Mouse (Mus musculus) lung, embryonic 14.5 days (tissue): Measurements from ENCODE around the gene Itsn1. TPM values are rescaled to one million over a fixed set of nuclear protein-coding genes. Genes with fewer than 3 reads are reported as not detected.

Experiments used
- ATAC-seq: fragments of 200-750 bp; cut with Nextera tagmentation; 2 replicates; pipeline ENCODE4 v1.8.0; 2017; ENCODE audit warnings: mild to moderate bottlenecking, moderate TSS enrichment, moderate library complexity; ENCODE audit not compliant: insufficient read depth
- DNase-seq: peaks from one replicate; pipeline ENCODE4 v3.0.0-alpha.2; 2015
- H3K27ac ChIP-seq: fragments of 300-500 bp; sonication (generic); 2 replicates; pipeline ENCODE4 v1.5.1; 2014; ENCODE audit warnings: low read depth, mild to moderate bottlenecking, moderate library complexity
- H3K27me3 ChIP-seq: fragments of 300-500 bp; sonication (generic); 2 replicates; pipeline ENCODE4 v1.6.1; 2014; ENCODE audit warnings: low read length, control low read depth; ENCODE audit not compliant: insufficient read depth
- H3K36me3 ChIP-seq: fragments of 300-500 bp; sonication (generic); 2 replicates; pipeline ENCODE4 v1.6.1; 2014; ENCODE audit warnings: control low read depth; ENCODE audit not compliant: insufficient read depth
- H3K4me1 ChIP-seq: fragments of 300-500 bp; sonication (generic); 2 replicates; pipeline ENCODE4 v1.6.1; 2014; ENCODE audit warnings: antibody characterized with exemption, control low read depth; ENCODE audit not compliant: insufficient read depth
- H3K4me2 ChIP-seq: fragments of 300-500 bp; sonication (generic); 2 replicates; pipeline ENCODE4 v1.6.1; 2014; ENCODE audit warnings: mild to moderate bottlenecking
- H3K4me3 ChIP-seq: fragments of 300-500 bp; sonication (generic); 2 replicates; pipeline ENCODE4 v1.5.1; 2014; ENCODE audit warnings: low read depth, low read length
- H3K9ac ChIP-seq: fragments of 300-500 bp; sonication (generic); 2 replicates; pipeline ENCODE4 v1.6.1; 2014
- H3K9me3 ChIP-seq: fragments of 300-500 bp; sonication (generic); 2 replicates; pipeline ENCODE4 v1.6.1; 2016; ENCODE audit warnings: low read depth, low read length, control low read depth
- CTCF ChIP-seq: IDR thresholded peaks from 2 replicates; pipeline ENCODE4 v1.5.1; 2016; ENCODE audit warnings: antibody characterized with exemption, low read depth
- WGBS: fragments of 180-500 bp; shearing (Covaris S2); extraction: QIAGEN DNeasy Blood & Tissue Kit; methylation state at CpG from one replicate; pipeline ENCODE4 v1.1.7; 2014; 5-methylcytosine and 5-hydroxymethylcytosine counted together
- polyA plus RNA-seq: library from polyadenylated mRNA; unstranded; fragments of >200 nt; fragmentation: Nextera tagmentation; extraction: Ambion mirVana; gene quantifications from 2 replicates; pipeline ENCODE4 v1.2.1, GENCODE M21; 2014

Itsn1 gene
- polyA plus RNA-seq, 1 experiment from 2014 or later: 25.4 TPM

GRCm38 (mm10) chr16:91730446-91730845 lies 1.4 kb downstream of the Itsn1 start:
- no peaks in the 10 kb centered on the region for H3K9me3 ChIP-seq
- no peaks in the 10 kb centered on the region for H3K36me3 ChIP-seq
- peak overlapping the region; percentile 91 for H3K27ac ChIP-seq
- 1% methylated on average over 11 of the region's 11 CpGs for WGBS
- H3K4me1 ChIP-seq: peaks cover 7% of the 10 kb centered on the region; the same call in 1 of the 2 replicates
- H3K27me3 ChIP-seq: no peaks in the 10 kb centered on the region
- DNase-seq: peak; percentile 43
- H3K9ac ChIP-seq: peak overlapping the region; percentile 79
- no peak for ATAC-seq
- H3K4me2 ChIP-seq: peak overlapping the region; percentile 59
- no peak for TF ChIP-seq CTCF
- H3K4me3 ChIP-seq: peak overlapping the region; percentile 85

- H3K4me1 ChIP-seq: peaks cover 3% of the 10 kb centered on the region; the same call in 1 of the 2 replicates
- DNase-seq: no peak
- no peak overlapping the region for H3K9ac ChIP-seq
- H3K27ac ChIP-seq: no peak overlapping the region
- ATAC-seq: no peak
- 54% methylated on average over 2 of the region's 2 CpGs for WGBS
- H3K4me2 ChIP-seq: no peak overlapping the region
- no peak for TF ChIP-seq CTCF
- H3K4me3 ChIP-seq: no peak overlapping the region
- H3K27me3 ChIP-seq: no peaks in the 10 kb centered on the region
- no peaks in the 10 kb centered on the region for H3K36me3 ChIP-seq
- H3K9me3 ChIP-seq: no peaks in the 10 kb centered on the region
Observed at GRCm38 (mm10) chr16:91732816-91733215, 3.7 kb downstream of the Itsn1 start.

GRCm38 (mm10) chr16:91734771-91735170 lies 5.7 kb downstream of the Itsn1 start:
- Histone ChIP-seq H3K27me3 (no peaks in the 10 kb centered on the region), H3K4me1 (peaks cover 3% of the 10 kb centered on the region; the same call in 1 of the 2 replicates), H3K36me3 (no peaks in the 10 kb centered on the region), H3K4me3 (no peak overlapping the region), H3K9ac (no peak overlapping the region), H3K9me3 (no peaks in the 10 kb centered on the region), H3K27ac (no peak overlapping the region), H3K4me2 (no peak overlapping the region)
- DNase-seq (no peak), ATAC-seq (no peak)
- no peak for TF ChIP-seq CTCF
- 66% methylated on average over 5 of the region's 5 CpGs for WGBS

GRCm38 (mm10) chr16:91736046-91736816 lies 7.2 kb downstream of the Itsn1 start:
- no peaks in the 10 kb centered on the region for H3K36me3 ChIP-seq
- ATAC-seq: no peak
- no peak overlapping the region for H3K9ac ChIP-seq
- H3K4me3 ChIP-seq: no peak overlapping the region
- no peaks in the 10 kb centered on the region for H3K4me1 ChIP-seq
- no peaks in the 10 kb centered on the region for H3K9me3 ChIP-seq
- TF ChIP-seq CTCF: no peak
- 79% methylated on average over 7 of the region's 7 CpGs for WGBS
- DNase-seq: no peak
- H3K27ac ChIP-seq: no peak overlapping the region
- H3K27me3 ChIP-seq: no peaks in the 10 kb centered on the region
- H3K4me2 ChIP-seq: no peak overlapping the region

GRCm38 (mm10) chr16:91738505-91738904 lies 9.4 kb downstream of the Itsn1 start:
- no peak for TF ChIP-seq CTCF
- Histone ChIP-seq H3K4me1 (no peaks in the 10 kb centered on the region), H3K27ac (no peak overlapping the region), H3K9ac (no peak overlapping the region), H3K4me3 (no peak overlapping the region), H3K27me3 (no peaks in the 10 kb centered on the region), H3K9me3 (no peaks in the 10 kb centered on the region), H3K4me2 (no peak overlapping the region), H3K36me3 (no peaks in the 10 kb centered on the region)
- no peak for ATAC-seq
- WGBS: 79% methylated on average over 6 of the region's 6 CpGs
- no peak for DNase-seq

- no peak overlapping the region for H3K4me3 ChIP-seq
- no peak overlapping the region for H3K9ac ChIP-seq
- whole genome bisulfite sequencing: 59% methylated on average over 8 of the region's 8 CpGs
- H3K36me3 ChIP-seq: no peaks in the 10 kb centered on the region
- H3K27ac ChIP-seq: no peak overlapping the region
- no peaks in the 10 kb centered on the region for H3K9me3 ChIP-seq
- no peaks in the 10 kb centered on the region for H3K27me3 ChIP-seq
- no peaks in the 10 kb centered on the region; the same call in 1 of the 2 replicates for H3K4me1 ChIP-seq
- H3K4me2 ChIP-seq: no peak overlapping the region
- TF ChIP-seq CTCF: no peak
- no peak for ATAC-seq
- DNase-seq: no peak
Observed at GRCm38 (mm10) chr16:91740184-91740917, 11.3 kb downstream of the Itsn1 start.

- Histone ChIP-seq H3K9me3 (no peaks in the 10 kb centered on the region), H3K9ac (no peak overlapping the region), H3K4me1 (peaks cover 4% of the 10 kb centered on the region), H3K4me3 (no peak overlapping the region), H3K27ac (no peak overlapping the region), H3K4me2 (no peak overlapping the region), H3K36me3 (no peaks in the 10 kb centered on the region), H3K27me3 (no peaks in the 10 kb centered on the region)
- 65% methylated on average over 7 of the region's 7 CpGs for WGBS
- ATAC-seq: no peak
- no peak for DNase-seq
- TF ChIP-seq CTCF: no peak
Observed at GRCm38 (mm10) chr16:91740918-91741255, 11.8 kb downstream of the Itsn1 start.
